Mouse (Mus musculus) right cerebral cortex, postnatal 14 days (tissue): ENCODE results near the gene Tbc1d1.

ENCODE experiments used
- DNase-seq: peaks from one replicate; pipeline ENCODE4 v3.0.0; 2022

Tbc1d1 gene

DNA sequence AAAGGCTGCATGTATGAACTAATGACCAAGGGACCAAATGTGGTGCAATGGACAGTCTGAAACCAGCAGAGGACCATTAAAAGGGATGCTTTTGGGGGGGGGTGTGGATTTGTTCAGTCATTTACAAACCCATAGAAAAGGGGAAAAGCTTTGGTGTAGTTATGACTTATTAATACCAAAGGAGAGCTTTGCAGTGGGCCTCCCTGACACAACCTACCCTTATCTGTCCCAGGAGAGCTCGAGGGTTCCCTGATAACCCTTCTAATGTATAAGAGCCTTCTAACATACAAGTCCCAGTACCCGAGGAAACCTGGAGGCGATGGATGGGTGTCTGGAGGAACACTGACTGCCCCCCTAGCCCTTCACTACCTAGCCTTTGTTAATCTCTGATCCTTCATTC lies 5.8 kb downstream of the Tbc1d1 start:
- no peak for DNase-seq

DNA sequence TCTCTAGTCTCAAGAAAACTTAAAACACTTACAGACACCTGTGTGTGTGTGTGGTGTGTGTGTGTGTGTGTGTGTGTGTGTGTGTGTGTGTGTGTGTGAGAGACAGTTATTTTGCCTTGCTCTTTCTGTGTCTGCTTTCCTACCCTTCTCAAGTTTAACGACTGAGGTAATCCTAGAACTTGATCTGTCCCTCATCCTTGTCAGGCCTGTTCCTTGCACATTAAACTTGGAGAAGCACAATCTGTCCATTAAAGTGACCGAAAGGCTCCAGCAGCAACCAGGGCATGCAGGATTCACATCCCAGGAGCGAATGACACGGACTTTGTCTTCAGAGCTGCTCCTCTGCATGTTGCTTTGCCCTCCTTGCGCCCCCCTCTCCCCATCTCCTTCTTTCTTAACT lies 6.5 kb downstream of the Tbc1d1 start:
- DNase-seq: no peak

DNA sequence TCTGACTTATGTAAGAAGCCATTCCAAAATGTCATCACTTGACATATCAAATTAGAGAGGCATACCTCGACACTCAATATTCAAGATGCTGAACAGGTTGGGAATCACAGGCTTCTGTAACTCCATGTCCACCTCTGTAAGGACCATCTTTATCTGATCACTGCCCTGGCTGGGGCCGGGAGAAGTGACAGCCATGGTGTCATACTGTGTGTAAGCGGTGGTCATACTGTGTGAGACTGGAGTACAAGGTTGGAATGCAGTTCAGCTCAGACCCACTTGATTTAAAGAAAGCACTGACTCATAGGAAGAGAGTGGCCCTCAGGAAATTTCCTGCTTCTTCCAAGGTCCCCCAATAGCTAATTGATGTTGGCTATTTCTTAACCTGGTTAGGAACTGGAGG lies 8.3 kb downstream of the Tbc1d1 start:
- DNase-seq: no peak

DNA sequence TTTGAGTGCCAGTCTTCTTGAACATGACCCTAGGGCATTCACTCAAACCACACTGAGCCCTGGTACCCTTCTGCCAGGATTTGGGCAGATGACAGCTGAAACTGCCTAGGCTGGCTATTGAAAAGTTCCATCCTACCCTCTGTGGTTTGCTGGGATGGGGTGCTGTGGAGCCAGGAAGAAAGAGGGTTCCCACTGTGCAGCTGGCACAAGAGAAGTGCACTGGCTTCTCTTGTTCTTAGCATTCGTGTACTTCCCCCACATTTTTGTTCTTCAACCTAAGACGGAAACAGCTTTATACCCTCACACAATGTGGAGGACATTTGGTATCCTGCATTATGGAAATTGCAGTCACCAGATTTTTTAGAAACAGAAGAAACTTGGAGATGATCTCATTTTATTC lies 9.7 kb downstream of the Tbc1d1 start:
- no peak for DNase-seq

DNA sequence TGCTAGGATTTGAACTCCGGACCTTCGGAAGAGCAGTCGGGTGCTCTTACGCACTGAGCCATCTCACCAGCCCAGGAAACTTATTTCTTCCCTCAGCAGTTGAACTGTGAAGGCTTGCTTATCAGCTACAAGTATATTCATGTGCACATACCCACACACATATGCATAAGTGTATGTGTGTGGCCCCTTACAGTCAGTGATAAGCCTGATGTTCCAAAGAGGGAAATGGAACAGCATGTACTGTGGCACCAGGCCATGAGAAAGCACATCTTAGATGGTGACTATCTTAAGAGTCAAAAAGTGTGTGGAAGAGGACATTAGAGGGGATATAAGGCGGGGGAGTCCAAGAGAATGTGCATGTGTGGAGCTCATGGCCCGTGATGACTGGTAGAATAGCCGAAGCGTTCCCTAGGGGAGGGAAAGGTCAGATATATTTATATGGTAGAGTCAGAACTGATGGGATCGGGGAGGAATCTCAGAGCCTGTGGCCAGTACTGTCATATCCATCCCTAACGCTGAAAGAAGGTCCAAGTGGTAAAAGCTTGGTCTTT lies 13.0 kb downstream of the Tbc1d1 start:
- no peak for DNase-seq

DNA sequence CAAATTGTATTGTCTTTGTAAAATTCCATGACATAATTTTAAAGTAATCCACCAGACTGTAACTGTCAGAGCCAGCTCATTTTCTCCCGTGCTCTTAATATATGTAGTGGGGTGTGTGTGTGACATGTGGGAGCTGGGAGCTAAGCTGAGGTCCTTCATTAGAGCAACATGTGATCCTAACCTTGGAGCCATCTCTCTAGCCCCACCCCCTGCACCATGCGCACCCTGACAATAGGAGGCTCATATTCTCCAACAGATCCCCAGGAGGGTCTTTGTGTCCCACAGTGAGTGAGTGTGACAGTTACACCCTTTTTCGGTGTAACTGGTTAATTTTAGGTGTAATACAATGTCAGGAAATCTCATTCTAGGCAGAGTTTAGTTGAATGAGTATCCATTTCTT lies 16.8 kb downstream of the Tbc1d1 start:
- DNase-seq: no peak

DNA sequence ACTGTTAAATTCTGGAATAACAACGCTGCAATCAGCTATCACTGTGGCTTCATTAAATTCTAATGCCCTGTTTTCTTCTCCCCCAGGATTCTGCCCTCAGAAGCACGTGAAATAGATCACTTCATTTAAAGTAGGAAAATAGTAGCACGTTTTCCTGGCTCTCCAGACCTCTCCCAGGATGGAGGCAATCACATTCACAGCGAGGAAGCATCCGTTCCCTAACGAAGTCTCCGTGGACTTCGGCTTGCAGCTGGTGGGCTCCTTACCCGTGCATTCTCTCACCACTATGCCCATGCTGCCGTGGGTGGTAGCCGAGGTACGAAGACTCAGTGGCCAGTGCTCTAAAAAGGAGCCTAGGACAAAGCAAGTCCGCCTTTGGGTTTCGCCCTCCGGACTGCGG lies 17.2 kb downstream of the Tbc1d1 start:
- no peak for DNase-seq

DNA sequence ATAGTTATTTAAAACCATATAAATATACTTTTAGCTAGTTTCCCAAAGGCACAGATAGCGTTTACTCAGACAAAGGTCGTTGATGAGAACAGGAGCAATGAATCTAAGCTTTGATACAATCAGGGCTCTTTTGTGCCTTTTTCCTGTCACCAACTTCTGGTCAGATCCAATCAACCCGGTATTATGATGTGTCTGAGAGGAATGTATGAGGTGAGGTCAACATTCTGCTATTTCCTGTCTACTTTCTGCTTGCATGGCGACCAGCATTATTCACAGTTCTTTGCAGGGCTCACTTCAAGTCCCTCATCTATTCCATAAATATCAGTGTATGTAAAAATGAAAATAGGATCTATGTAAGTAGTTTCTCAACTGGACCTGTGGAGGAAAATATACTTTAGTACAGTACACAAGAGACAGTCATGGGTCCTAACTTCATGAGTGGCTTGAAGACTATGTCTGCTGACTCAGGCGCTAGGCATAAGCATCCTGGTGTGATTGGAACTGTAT lies 18.4 kb downstream of the Tbc1d1 start:
- no peak for DNase-seq

DNA sequence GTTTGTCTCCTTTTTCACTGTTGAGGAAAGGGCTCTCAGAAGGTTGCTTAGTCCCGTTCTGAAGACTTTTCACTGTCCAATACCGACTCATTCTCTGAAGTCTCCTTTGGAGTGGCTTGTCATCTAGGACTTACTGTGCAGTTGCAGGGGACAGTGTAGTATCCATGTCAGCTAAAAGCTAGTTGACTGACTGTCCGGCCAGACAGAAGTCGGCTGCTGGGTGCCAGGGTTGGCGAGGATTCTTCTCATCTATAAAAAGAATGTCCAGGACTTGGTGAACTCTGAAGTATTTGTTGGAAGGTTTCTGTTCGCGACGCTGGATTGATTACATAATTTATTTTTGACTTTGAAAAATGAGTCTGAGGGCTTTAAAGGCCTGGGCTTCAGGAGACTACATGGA lies 24.4 kb downstream of the Tbc1d1 start:
- no peak for DNase-seq

DNA sequence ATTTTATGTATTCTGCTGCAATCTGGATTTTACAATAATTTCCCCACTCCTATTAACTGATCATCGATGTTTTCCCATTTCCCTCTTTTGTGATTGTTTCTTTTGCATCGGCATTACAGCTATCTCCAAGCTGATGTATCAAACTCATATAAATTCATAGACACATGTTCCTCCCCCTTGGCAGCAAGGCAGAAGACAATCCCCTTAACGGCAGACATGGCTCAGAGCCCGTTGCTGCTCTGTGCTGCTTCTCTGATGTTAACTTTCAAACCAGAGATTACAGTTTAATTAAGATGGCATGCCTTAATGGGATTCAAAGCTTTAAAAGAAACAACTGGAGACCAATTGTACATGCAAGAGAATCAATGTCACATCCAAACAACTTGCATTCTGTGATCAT lies 27.6 kb downstream of the Tbc1d1 start:
- no peak for DNase-seq

DNA sequence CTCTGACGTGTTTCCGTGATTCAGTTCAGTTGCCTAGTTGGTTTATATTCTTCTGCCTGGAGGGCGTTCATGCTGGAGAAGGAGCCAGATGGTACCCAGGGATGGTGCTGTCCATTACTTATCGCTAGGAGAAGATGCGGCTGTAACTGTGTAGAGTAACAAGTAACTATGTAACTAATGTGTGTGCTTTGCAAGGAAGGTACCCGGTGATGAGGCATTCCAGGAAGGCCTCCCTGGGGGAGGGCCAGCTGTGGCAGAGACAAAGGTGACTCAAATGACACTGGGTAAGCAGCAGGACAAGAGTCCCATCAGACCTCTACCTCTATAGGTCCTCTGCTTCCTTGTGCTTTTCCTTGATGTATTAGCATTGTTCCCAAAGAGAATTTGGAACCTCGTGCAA lies 29.2 kb downstream of the Tbc1d1 start:
- no peak for DNase-seq

DNA sequence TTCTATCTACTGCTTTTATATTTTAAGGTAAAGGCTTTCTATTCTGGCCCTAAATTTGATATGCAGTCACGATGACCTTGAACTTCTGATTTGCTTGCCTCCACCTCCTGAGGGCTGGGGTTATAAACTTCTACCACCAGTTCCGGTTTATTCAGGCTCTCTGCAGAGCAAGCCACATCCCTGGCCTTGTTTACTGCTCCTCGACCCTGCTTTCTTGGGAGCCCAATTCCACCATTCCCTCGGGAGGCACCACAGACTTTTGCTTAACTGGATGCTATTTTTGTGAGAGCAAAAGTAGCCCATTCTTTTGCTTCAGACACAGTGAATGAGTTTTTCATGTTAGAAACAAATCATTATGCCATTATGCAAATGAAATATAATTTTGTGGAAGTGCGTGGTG lies 30.5 kb downstream of the Tbc1d1 start:
- DNase-seq: no peak

DNA sequence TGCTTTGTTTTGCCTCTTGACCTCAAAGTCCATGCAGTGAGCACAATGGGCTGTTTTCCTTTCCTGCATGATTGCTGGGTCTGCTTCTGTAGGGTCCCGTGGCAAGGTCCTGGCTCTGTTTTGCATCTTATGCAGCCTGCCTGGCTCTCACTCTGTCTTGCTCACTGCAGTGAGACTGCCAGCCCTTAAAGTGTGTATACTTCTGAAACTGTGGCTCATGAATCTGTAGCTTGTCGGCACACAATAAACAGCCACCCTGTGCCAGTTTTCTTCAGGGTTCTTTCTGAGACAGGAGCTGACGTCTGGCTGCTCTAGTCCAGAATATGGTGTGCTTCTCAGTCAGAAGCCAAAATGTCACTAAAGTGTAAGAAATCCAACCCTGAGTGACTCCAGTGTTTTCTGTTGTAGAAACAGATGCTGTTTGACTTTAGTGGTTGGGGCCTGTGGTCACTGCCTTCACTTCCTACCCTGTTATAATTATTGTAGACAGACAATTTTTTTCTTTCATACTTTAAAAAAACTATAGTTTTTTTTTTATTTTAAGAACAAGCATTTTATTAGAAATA lies 32.1 kb downstream of the Tbc1d1 start:
- no peak for DNase-seq

DNA sequence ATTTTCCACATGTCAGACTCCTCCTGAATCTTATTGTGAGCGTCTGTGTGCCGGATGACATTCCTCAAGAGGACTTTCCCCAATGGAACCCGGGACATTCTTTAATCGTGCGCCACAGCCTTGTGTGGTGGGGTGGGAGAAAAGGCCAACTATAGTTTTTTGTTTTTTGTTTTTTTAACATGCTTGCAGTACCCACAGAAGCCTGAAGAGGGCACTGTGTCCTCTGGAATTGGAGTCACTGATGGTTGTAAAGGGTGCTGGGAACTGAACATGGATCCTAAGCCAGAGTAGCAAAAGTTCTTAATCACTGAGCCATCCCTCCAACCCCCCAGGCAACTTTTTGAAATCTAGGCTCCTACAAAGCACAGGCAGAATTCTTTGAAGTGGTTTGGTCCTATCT lies 34.8 kb downstream of the Tbc1d1 start:
- no peak for DNase-seq

DNA sequence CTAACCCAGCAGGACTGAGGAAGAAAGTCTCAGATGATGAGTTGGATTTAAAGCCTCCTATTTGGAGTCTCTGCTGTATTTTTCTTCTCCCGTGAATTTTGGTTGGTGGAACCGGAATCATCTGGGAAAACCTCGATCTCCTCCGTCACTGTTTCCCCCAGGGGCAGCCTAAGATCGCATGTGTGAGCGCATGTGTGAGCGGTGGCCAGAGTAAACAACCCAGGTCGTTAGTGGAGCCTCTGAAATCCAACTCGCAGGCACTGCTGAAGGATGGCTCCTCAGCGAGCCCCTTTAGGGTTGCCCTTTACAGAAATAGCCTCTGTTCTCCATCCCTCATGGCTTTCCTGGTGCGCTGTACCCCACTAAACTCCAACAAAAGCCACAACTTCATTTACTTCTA lies 37.2 kb downstream of the Tbc1d1 start:
- DNase-seq: no peak

DNA sequence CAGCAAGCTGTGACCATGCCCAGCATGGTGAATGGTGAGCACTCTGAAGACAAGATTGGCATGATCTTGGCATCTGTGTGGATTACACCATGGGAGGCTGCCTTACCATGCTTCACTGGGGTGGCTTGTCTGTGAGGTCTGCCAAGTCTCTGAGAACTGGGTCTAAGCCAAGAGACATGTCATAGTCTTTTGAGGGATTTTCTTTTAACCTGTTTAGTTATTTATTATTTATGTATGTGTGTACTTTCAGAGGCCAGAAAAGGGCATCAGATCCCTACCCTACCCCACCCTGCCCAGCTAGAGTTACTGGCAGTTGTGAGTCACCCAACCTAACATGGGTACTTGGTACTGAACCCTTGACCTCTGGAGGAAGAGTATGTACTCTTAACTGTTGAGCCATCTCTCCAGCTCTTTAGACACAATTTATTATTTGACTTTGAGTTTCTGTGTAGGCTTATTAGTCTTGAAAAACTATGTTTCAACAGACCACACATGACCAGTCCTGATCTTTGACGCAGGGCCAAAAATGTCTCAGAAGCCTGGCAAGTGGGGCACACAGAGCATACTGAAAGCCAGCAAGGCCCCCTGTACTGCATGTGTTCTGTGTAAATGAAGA lies 40.3 kb downstream of the Tbc1d1 start:
- DNase-seq: no peak

DNA sequence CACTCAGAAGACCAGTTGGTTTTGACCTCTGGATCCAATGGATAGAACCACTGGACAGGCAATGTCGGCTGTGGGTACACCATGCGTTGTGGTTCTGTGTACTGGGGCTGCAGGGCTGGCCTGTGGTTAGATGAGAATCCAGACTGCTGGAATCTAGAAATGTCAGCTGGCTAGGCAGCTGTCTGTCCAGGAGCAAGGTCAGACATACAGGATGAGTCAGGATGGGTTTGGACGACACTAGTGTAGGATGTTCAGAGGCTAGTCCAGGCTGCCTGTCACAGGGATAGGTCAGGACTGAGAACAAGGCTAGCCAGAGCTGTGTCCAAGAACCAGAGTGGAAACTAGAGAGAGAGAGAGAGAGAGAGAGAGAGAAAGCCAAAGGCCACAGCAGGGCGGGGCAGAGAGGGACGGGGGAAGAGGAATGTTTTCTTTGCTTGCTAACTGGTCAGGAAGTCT lies 40.8 kb downstream of the Tbc1d1 start:
- DNase-seq: no peak

DNA sequence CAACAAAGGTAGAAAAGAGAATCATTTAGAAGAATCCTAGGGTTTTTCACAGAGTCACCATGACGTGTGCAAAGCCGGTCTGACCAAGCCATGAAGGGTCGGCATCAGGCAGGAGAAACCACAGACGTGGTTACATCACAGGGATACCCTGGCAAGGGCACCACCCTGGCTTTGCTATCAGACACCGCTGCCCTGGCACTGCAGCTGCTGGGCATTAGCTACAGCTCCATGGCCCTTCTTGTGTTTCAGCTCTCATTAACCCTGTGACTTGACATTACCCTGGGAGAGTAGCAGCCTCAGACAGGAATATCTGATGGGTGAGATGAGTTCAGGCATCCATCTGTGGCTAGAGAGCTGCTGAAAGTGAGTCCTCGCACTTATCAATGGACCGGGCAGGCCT lies 42.5 kb downstream of the Tbc1d1 start:
- DNase-seq: no peak

DNA sequence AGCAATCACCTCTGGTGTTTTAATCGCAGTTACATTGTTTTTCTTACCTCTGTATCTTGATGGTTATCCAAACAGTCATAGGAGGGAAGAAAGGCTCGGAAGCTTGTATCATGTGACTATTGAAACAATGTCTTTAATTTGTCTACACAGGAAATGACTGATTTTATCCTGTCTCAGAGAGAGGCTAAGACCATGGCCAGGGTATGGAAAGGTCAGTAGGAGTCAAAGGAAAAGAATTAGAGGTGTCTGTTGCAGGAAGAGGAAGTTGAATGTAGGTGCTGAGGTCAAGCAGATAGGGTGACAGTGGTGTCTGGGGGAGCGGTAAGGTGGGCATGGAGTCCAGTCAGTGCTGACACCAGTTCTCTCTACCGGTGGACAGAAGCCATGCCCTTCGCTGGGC lies 45.0 kb downstream of the Tbc1d1 start:
- DNase-seq: no peak

DNA sequence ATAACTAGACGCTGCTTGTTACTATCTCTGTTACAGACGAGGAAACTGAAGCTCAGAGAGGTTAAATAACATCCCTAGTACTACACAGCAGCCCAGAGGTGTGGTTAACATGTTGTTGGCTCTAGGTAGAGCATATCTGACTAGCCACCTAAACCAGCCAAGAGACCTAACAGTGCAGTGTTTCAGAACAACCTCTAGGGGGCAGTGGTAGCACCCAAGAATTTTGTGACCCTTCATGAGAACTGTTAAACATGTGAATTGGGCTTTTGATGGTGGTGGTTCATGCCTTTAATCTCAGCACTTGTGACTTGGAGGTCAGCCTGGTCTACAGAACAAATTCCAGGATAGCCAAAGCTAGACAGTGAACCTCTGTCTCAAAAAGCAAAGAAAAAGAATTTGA lies 46.2 kb downstream of the Tbc1d1 start:
- DNase-seq: no peak

DNA sequence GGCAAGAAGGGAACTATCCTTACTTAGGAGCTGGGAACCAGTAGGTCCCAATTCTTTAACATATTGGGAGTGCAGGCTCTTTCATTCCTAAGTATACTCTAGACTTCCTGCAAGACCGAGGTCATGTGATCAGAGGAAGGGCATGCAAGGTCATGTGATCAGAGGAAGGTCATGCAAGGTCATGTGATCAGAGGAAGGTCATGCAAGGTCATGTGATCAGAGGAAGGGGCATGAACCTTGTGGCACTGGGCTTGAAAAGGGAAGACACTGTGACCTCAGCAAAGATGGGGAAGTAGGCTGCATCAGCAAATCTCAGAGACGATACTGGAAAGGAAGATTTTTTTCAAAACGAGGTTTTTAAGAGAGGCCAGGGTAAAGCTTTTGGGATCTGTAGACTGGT lies 49.5 kb downstream of the Tbc1d1 start:
- no peak for DNase-seq

DNA sequence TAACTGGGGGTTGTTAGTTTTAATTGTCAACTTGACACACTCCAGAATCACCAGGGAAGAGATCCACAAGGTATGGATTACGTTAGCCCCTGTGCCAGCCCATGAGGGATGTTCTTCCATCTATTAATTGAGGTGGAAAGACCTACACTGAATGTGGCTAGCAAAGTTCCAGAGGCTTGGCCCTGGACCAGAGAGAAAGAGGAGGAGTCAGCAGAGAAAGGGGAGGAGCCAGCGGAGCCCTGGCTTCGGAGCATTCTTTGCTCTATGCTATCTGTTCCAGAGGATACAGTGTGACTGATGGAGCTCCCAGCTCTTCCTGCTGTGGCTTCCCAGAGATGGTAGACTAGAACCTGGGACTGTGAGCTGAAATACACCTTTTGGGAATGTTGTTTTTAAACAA lies 50.3 kb downstream of the Tbc1d1 start:
- no peak for DNase-seq

DNA sequence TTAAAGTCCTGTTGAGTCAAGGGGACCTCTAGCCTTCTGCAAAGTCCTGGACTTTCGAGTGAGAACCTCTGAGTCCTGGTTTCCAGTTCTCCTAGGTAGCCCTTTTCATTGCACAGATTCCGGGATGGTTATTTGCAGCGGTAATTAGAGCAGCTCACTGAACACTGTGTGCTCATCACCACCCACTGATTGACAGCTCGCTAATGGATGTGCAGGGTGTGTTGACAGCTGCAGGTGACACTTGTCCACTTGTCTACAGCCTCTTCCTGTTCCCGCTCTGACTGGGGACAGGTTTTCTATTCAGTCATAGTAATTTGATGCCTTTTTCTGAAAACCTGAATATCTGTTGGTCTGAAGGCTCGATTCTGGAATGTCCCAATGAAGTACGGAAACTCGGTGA lies 50.8 kb downstream of the Tbc1d1 start:
- no peak for DNase-seq

DNA sequence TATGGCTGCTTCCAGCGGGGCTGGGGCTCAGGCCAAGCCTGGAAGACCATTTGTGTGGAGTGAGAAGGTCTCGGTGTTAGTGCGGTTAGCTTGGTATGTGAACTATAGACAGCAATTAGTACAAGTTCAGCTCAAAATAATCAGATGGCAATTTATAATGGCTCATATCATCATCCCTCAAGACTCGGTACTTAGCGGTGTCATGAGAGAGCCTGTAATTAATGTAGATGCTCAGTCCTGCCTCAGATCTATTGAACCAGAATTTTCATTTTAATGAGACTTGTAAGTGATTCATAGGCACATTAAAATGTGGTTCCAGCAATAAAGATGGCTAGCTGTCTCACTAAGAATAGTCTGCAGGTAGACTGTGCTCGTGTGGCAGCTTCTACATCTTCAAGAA lies 51.7 kb downstream of the Tbc1d1 start:
- DNase-seq: no peak

DNA sequence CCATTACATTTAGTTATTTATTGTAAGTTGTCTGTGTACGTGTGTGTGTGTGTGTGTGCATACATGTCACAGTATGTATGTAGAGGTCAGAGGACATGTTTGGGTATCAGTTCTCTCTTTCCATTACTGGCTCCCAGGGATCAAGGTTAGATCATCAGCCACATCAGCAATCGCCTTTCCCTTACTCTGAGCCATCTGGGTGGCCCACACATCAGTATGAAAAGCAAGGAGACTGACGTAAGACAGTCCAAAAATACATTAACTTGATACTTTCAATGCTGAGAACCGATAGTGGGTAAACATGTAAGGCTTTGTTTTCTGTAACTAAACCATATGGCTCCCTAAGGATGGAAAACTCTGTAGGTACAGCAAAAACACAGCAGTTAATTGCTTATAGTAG lies 54.7 kb downstream of the Tbc1d1 start:
- DNase-seq: no peak
